Mouse (Mus musculus): ENCODE measurements at regions not wholly inside any gene's neighbourhood (a gene's known extent, or its start where the extent isn't known, plus 50 kb on each side); places are given as distances from the start of the nearest gene placed in this dataset.

DNA sequence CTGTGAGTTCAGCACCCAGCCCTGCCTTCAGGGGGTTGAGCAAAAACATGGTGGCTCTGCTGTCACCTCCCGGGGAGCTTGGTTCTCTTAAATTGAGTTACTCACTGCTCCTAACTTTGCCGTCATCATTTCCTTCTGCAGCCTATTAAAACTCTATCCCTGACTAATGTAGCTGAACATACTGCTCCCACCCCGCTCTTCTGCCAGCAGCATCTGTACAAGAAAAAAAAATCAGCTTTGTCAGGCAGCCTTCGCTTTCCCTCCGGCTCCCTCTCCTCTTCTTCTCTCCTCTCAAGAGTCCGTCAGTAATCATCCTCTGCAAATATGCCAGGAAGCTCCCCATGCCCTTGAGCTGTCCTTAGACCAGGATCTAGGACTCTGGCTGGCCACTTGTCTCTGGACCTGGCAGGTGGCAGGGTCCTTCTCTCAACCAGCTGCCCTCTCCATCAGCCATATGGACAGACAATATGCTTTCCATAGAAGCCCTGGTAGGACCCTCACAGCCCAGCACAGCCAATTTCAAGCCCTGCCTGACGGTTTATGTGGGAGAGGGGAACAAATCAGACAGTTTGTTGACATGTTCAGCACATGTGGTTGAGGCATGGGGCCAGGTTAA lies 95.0 kb upstream of the Nxpe4 start:
- in situ Hi-C loops (cut with MboI; ENCODE audit: low sequenced_read_pairs in 2 of 2, unreplicated experiment in 2 of 2), result no loop called here

DNA sequence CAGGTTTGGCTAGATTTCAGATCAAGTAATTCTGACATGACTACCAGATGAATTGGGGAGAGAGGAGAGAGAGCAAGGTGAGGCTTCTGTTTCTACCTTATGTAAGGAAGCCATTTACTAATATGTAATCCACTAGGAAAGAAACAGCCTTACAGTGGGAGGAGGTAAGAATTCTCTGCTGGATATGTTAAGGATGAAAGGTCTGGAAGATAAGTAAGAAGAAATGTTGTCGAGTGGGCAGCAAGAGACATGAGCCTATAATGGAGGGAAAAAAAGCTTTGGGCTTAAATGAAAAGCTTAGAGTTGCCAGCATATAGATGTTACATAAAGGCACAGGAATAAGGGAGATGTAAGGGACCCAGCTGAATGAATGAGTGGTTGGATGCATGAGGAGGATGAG lies 89.2 kb upstream of the Nxpe4 start:
- no peak for DNase-seq (ENCODE audit: low read depth, low spot score)
- TF ChIP-seq ZC3H11A (IDR thresholded peaks at IDR 0.05; ENCODE audit: borderline replicate concordance, low read depth, low read length) (no peak), HCFC1 (IDR thresholded peaks at IDR 0.05; ENCODE audit: borderline replicate concordance, insufficient read depth, low read length) (no peak), CHD2 (IDR thresholded peaks at IDR 0.05; ENCODE audit: low read depth, low read length) (no peak)

More for the DNA sequence above, 95.0 kb upstream of the Nxpe4 start:
- DNase-seq (ENCODE audit: low read depth, low spot score), result no peak
- Histone ChIP-seq H3K9ac (ENCODE audit: insufficient read depth, low read depth, low read length, poor library complexity, severe bottlenecking) (no peak overlapping the region), H3K36me3 (ENCODE audit: control insufficient read depth, insufficient read depth, low read length, poor library complexity, severe bottlenecking) (no peaks in the 10 kb centered on the region), H3K9me3 (ENCODE audit: control insufficient read depth, insufficient read depth, low read depth, low read length) (no peaks in the 10 kb centered on the region), H3K27ac (ENCODE audit: insufficient read depth, low read depth, low read length, poor library complexity, severe bottlenecking) (no peak overlapping the region), H3K4me1 (ENCODE audit: control insufficient read depth in 2 of 2, insufficient read depth in 2 of 2, low read length in 2 of 2, poor library complexity in 1 of 2) (no peaks in the 10 kb centered on the region), H3K4me3 (ENCODE audit: insufficient read depth in 1 of 2, low read depth in 1 of 2, low read length in 2 of 2, poor library complexity in 1 of 2, severe bottlenecking in 1 of 2) (no peak overlapping the region)
- TF ChIP-seq ZNF384 (IDR thresholded peaks at IDR 0.05; ENCODE audit: low read depth, low read length) (no peak), MAFK (IDR thresholded peaks at IDR 0.05; ENCODE audit: insufficient read depth, low read depth, low read length) (no peak), CHD2 (IDR thresholded peaks at IDR 0.05; ENCODE audit: low read depth, low read length) (no peak), ZC3H11A (IDR thresholded peaks at IDR 0.05; ENCODE audit: borderline replicate concordance, low read depth, low read length) (no peak), HCFC1 (IDR thresholded peaks at IDR 0.05; ENCODE audit: borderline replicate concordance, insufficient read depth, low read length) (no peak)

GRCm38 (mm10) chr9:48073096-48073495 lies 88.7 kb upstream of the Nxpe4 start:
- Histone ChIP-seq H3K9me3 (ENCODE audit: control insufficient read depth, insufficient read depth, low read depth, low read length) (no peaks in the 10 kb centered on the region), H3K27ac (ENCODE audit: insufficient read depth, low read depth, low read length, poor library complexity, severe bottlenecking) (no peak overlapping the region), H3K9ac (ENCODE audit: insufficient read depth, low read depth, low read length, poor library complexity, severe bottlenecking) (no peak overlapping the region), H3K36me3 (ENCODE audit: control insufficient read depth, insufficient read depth, low read length, poor library complexity, severe bottlenecking) (no peaks in the 10 kb centered on the region), H3K4me1 (ENCODE audit: control insufficient read depth in 2 of 2, insufficient read depth in 2 of 2, low read length in 2 of 2, poor library complexity in 1 of 2) (no peaks in the 10 kb centered on the region), H3K4me3 (ENCODE audit: insufficient read depth in 1 of 2, low read depth in 1 of 2, low read length in 2 of 2, poor library complexity in 1 of 2, severe bottlenecking in 1 of 2) (no peak overlapping the region)
- in situ Hi-C loops (cut with MboI; ENCODE audit: low sequenced_read_pairs in 2 of 2, unreplicated experiment in 2 of 2), result no loop called here
- DNase-seq (ENCODE audit: low read depth, low spot score), result no peak
- TF ChIP-seq ZC3H11A (IDR thresholded peaks at IDR 0.05; ENCODE audit: borderline replicate concordance, low read depth, low read length), result no peak
- TF ChIP-seq HCFC1 (IDR thresholded peaks at IDR 0.05; ENCODE audit: borderline replicate concordance, insufficient read depth, low read length), result no peak
- TF ChIP-seq CHD2 (IDR thresholded peaks at IDR 0.05; ENCODE audit: low read depth, low read length), result no peak
- TF ChIP-seq ZNF384 (IDR thresholded peaks at IDR 0.05; ENCODE audit: low read depth, low read length), result no peak
- no peak for TF ChIP-seq MAFK (IDR thresholded peaks at IDR 0.05; ENCODE audit: insufficient read depth, low read depth, low read length)

More for the DNA sequence above, 89.2 kb upstream of the Nxpe4 start:
- Histone ChIP-seq H3K9ac (ENCODE audit: insufficient read depth, low read depth, low read length, poor library complexity, severe bottlenecking) (no peak overlapping the region), H3K4me1 (ENCODE audit: control insufficient read depth in 2 of 2, insufficient read depth in 2 of 2, low read length in 2 of 2, poor library complexity in 1 of 2) (no peaks in the 10 kb centered on the region), H3K27ac (ENCODE audit: insufficient read depth, low read depth, low read length, poor library complexity, severe bottlenecking) (no peak overlapping the region), H3K36me3 (ENCODE audit: control insufficient read depth, insufficient read depth, low read length, poor library complexity, severe bottlenecking) (no peaks in the 10 kb centered on the region), H3K9me3 (ENCODE audit: control insufficient read depth, insufficient read depth, low read depth, low read length) (no peaks in the 10 kb centered on the region), H3K4me3 (ENCODE audit: insufficient read depth in 1 of 2, low read depth in 1 of 2, low read length in 2 of 2, poor library complexity in 1 of 2, severe bottlenecking in 1 of 2) (no peak overlapping the region)
- in situ Hi-C loops (cut with MboI; ENCODE audit: low sequenced_read_pairs in 2 of 2, unreplicated experiment in 2 of 2), result no loop called here

DNA sequence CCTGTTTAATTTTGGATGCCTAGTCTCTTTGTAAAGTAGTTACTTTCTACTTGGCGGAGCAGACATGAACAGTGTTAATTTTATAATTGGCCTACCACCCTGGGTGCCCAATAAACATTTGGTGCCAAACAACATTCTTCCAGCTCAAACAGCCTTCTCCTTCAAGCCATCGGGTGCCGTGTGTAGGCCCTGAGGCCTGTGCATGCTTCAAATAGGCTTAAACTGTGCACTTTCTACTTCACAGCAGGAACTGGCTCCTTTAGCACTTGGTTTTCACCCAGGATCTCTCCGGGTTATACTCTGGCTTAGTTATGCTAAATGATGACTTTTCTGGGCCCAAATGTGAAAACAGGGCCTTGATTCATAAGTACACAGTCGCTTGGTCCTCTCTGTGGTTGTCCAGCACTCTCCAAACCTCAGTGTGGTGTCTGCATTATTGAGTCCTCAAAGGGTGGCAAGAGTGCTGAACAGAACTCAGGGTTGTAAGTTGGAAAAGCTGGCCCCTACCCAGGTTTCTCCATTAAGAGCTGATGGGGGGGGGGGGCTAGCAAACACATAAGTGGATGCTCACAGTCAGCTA lies 86.1 kb upstream of the Nxpe4 start:
- TF ChIP-seq ZNF384 (IDR thresholded peaks at IDR 0.05; ENCODE audit: low read depth, low read length) (no peak), ZC3H11A (IDR thresholded peaks at IDR 0.05; ENCODE audit: borderline replicate concordance, low read depth, low read length) (no peak), HCFC1 (IDR thresholded peaks at IDR 0.05; ENCODE audit: borderline replicate concordance, insufficient read depth, low read length) (no peak), MAFK (IDR thresholded peaks at IDR 0.05; ENCODE audit: insufficient read depth, low read depth, low read length) (no peak), CHD2 (IDR thresholded peaks at IDR 0.05; ENCODE audit: low read depth, low read length) (no peak)
- no peak overlapping the region for H3K27ac ChIP-seq (ENCODE audit: insufficient read depth, low read depth, low read length, poor library complexity, severe bottlenecking)
- no peak for DNase-seq (ENCODE audit: low read depth, low spot score)
- H3K36me3 ChIP-seq (ENCODE audit: control insufficient read depth, insufficient read depth, low read length, poor library complexity, severe bottlenecking), result no peaks in the 10 kb centered on the region
- no peak overlapping the region for H3K9ac ChIP-seq (ENCODE audit: insufficient read depth, low read depth, low read length, poor library complexity, severe bottlenecking)
- H3K9me3 ChIP-seq (ENCODE audit: control insufficient read depth, insufficient read depth, low read depth, low read length), result no peaks in the 10 kb centered on the region
- H3K4me1 ChIP-seq (ENCODE audit: control insufficient read depth in 2 of 2, insufficient read depth in 2 of 2, low read length in 2 of 2, poor library complexity in 1 of 2), result no peaks in the 10 kb centered on the region
- in situ Hi-C loops (cut with MboI; ENCODE audit: low sequenced_read_pairs in 2 of 2, unreplicated experiment in 2 of 2), result no loop called here
- H3K4me3 ChIP-seq (ENCODE audit: insufficient read depth in 1 of 2, low read depth in 1 of 2, low read length in 2 of 2, poor library complexity in 1 of 2, severe bottlenecking in 1 of 2), result no peak overlapping the region
